ENCODE assay signal across 10 mouse cellular contexts in genomic region chr12:27338116-27338515, GRCm38 (mm10). TPM values are rescaled to one million over a fixed set of nuclear protein-coding genes. Genes with fewer than 3 reads are reported as not detected.
DNase-seq lines count a peak whose midpoint lies in the region; ATAC-seq and TF ChIP-seq lines count a peak whose summit lies in the region.
"Had no signal": no experiment of that assay in that cellular context is flagged by ENCODE, and none has a peak within 500 bp of the region (broad histone marks: within the 10 kb centered on the region; RNA-seq: fewer than 3 reads in every experiment).

No protein-coding gene starts in this region.

- 25% methylated on average over 12 of the region's 12 CpGs for WGBS in heart, embryonic 14.5 days
- WGBS in hindbrain, embryonic 11.5 days: 2% methylated on average over 12 of the region's 12 CpGs
- 3% methylated on average over 12 of the region's 12 CpGs for WGBS in midbrain, embryonic 11.5 days

- H3K4me3 ChIP-seq in heart, embryonic 14.5 days (ENCODE audit: control insufficient read depth in 1 of 2, insufficient read depth in 1 of 2, low read depth in 1 of 2, low read length in 2 of 2): peak overlapping the region in 1 of 2 experiments; percentile 85; a peak in 2 of 4 replicates
- peak overlapping the region; percentile 70; the same call in 1 of the 2 replicates for H3K4me3 ChIP-seq in cortical plate, adult 2 months (ENCODE audit: insufficient read depth, low read length)
- H3K4me3 ChIP-seq in hindbrain, embryonic 11.5 days (ENCODE audit: low read depth, low read length): peak overlapping the region; percentile 100
- H3K4me3 ChIP-seq in midbrain, embryonic 11.5 days (ENCODE audit: low read depth, low read length): peak overlapping the region; percentile 92

- no peaks in the 10 kb centered on the region for H3K9me3 ChIP-seq in heart, embryonic 14.5 days (ENCODE audit: control insufficient read depth, low read length)
- no peaks in the 10 kb centered on the region for H3K9me3 ChIP-seq in hindbrain, embryonic 11.5 days (ENCODE audit: control insufficient read depth, low read length)
- H3K9me3 ChIP-seq in midbrain, embryonic 11.5 days (ENCODE audit: control insufficient read depth, low read length): no peaks in the 10 kb centered on the region
- H3K9me3 ChIP-seq: liver, embryonic 13.5 days had no signal

- no peak for ATAC-seq in heart, embryonic 14.5 days (ENCODE audit: insufficient number of reproducible peaks, insufficient read depth, low FRiP score, low read depth)
- no peak for ATAC-seq in hindbrain, embryonic 11.5 days (ENCODE audit: low FRiP score)
- ATAC-seq in midbrain, embryonic 11.5 days (ENCODE audit: low FRiP score): no peak
- no peak for ATAC-seq in frontal cortex, adult (ENCODE audit: low TSS enrichment)
- ATAC-seq in granulocyte monocyte progenitor cell, adult 5-6 weeks (replicated peaks; ENCODE audit: poor library complexity, severe bottlenecking): no peak

- H3K4me1 ChIP-seq in heart, embryonic 14.5 days (ENCODE audit: control insufficient read depth in 2 of 2, insufficient read depth in 2 of 2, low read length in 2 of 2): peaks cover 0 to 2% of the 10 kb centered on the region in 2 experiments; a peak in 2 of 4 replicates
- no peaks in the 10 kb centered on the region for H3K4me1 ChIP-seq in cortical plate, adult 2 months (ENCODE audit: control insufficient read depth, insufficient read depth, low read length)
- peaks cover 2% of the 10 kb centered on the region; the same call in 1 of the 2 replicates for H3K4me1 ChIP-seq in hindbrain, embryonic 11.5 days (replicated peaks; ENCODE audit: control insufficient read depth, insufficient read depth, low read length)
- H3K4me1 ChIP-seq in midbrain, embryonic 11.5 days (ENCODE audit: control insufficient read depth, insufficient read depth, low read length): peaks cover 9% of the 10 kb centered on the region

- H3K4me2 ChIP-seq in heart, embryonic 14.5 days (ENCODE audit: low read length): peak overlapping the region; percentile 97
- H3K4me2 ChIP-seq in hindbrain, embryonic 11.5 days (replicated peaks; ENCODE audit: low read depth, low read length): peak overlapping the region; percentile 42
- peak overlapping the region; percentile 66 for H3K4me2 ChIP-seq in midbrain, embryonic 11.5 days

- H3K9ac ChIP-seq in heart, embryonic 14.5 days (ENCODE audit: low read length): peak overlapping the region; percentile 90
- peak overlapping the region; percentile 99 for H3K9ac ChIP-seq in hindbrain, embryonic 11.5 days (ENCODE audit: low read depth, low read length)
- H3K9ac ChIP-seq in midbrain, embryonic 11.5 days (ENCODE audit: low read length): peak overlapping the region; percentile 99

- TF ChIP-seq CTCF in cortical plate, adult 2 months (IDR thresholded peaks at IDR 0.05; ENCODE audit: extremely low read depth, insufficient read depth, low read length): no peak

- 0 out of 2 replicates have a peak, but pooled peaks cover 3% of the 10 kb centered on the region for H3K36me3 ChIP-seq in heart, embryonic 14.5 days (ENCODE audit: control insufficient read depth, insufficient read depth, low read length)
- 0 out of 2 replicates have a peak, but pooled peaks cover 4% of the 10 kb centered on the region for H3K36me3 ChIP-seq in hindbrain, embryonic 11.5 days (ENCODE audit: control insufficient read depth, insufficient read depth, low read length)
- H3K36me3 ChIP-seq in midbrain, embryonic 11.5 days (ENCODE audit: control insufficient read depth, insufficient read depth, low read length): peaks cover 12% of the 10 kb centered on the region
- H3K36me3 ChIP-seq: liver, embryonic 13.5 days had no signal

- H3K27ac ChIP-seq in heart, embryonic 14.5 days (replicated peaks in 1 of 2; ENCODE audit: control insufficient read depth in 1 of 2, insufficient read depth in 1 of 2, low read depth in 2 of 2, low read length in 2 of 2): no peak overlapping the region
- no peak overlapping the region for H3K27ac ChIP-seq in cortical plate, adult 2 months (ENCODE audit: insufficient read depth, low read length)
- H3K27ac ChIP-seq in hindbrain, embryonic 11.5 days (ENCODE audit: low read depth, low read length): peak overlapping the region; percentile 94
- peak overlapping the region; percentile 89 for H3K27ac ChIP-seq in midbrain, embryonic 11.5 days (ENCODE audit: low read depth, low read length)
- H3K27ac ChIP-seq: liver, embryonic 13.5 days had no signal

- no peak for DNase-seq in heart, adult 8-10 months (ENCODE audit: low spot score)
- peak; percentile 60 for DNase-seq in hindbrain, embryonic 11.5 days (ENCODE audit: low spot score)
- DNase-seq in midbrain, embryonic 11.5 days (ENCODE audit: low spot score, missing footprints): peak; percentile 94
- no peak for DNase-seq in gastrocnemius, postnatal 4 days (ENCODE audit: low spot score in 2 of 2)
- DNase-seq: liver, embryonic 13.5 days had no signal

- TF ChIP-seq POLR2A in cortical plate, adult 2 months (IDR thresholded peaks at IDR 0.05; ENCODE audit: extremely low read depth, insufficient read depth, low read length): no peak

- H3K27me3 ChIP-seq in heart, embryonic 14.5 days (ENCODE audit: control insufficient read depth, insufficient read depth, low read length): no peaks in the 10 kb centered on the region
- H3K27me3 ChIP-seq in hindbrain, embryonic 11.5 days (ENCODE audit: control insufficient read depth, insufficient read depth, low read length): no peaks in the 10 kb centered on the region
- no peaks in the 10 kb centered on the region for H3K27me3 ChIP-seq in midbrain, embryonic 11.5 days (ENCODE audit: control insufficient read depth, insufficient read depth, low read length)
- H3K27me3 ChIP-seq: CH12.LX had no signal

RNA-seq across cellular contexts. Expression of gene Sox11, which starts 4.3 kb away (rescaled TPM):
- 17.6 and 19.2 TPM in 2 replicates for polyA plus RNA-seq in heart, embryonic 14.5 days (2014; fragmentation: Nextera tagmentation; extraction: Ambion mirVana)
- under 1 TPM in 3 of 4 experiments, not detected in 1; 0.03 TPM for total RNA-seq in heart, adult 8-10 months (2022)
- polyA plus RNA-seq in cortical plate, adult 2 months (2012; rRNA removed): 5.3 and 5.8 TPM in 2 replicates
- polyA plus RNA-seq in hindbrain, embryonic 11.5 days (2014; fragmentation: Nextera tagmentation; extraction: Ambion mirVana): 728 and 786 TPM in 2 replicates
- polyA plus RNA-seq in midbrain, embryonic 11.5 days (2014; fragmentation: Nextera tagmentation; extraction: Ambion mirVana): 618 and 725 TPM in 2 replicates
- 10 to 100 TPM; 10.6 to 12.0 TPM for total RNA-seq in gastrocnemius, postnatal 4 days (2021)
- total RNA-seq in granulocyte monocyte progenitor cell, adult 5-6 weeks (2014; fragmentation: Nextera tagmentation): not detected in 2 replicates
- not detected in 2 replicates for total RNA-seq in granulocyte monocyte progenitor cell, adult 5-6 weeks (2017)
- total RNA-seq: CH12.LX had no signal

Comparison
In these comparisons a context has a peak if more than half of its experiments do, and no peak if none do; other contexts are left out.
1. H3K27ac ChIP-seq: peak in hindbrain, embryonic 11.5 days (single experiment) and midbrain, embryonic 11.5 days (single experiment); none in heart, embryonic 14.5 days (0 of 2) and cortical plate, adult 2 months (single experiment).
2. H3K4me2 ChIP-seq: peak in every context shown above with its lines; median percentile 97 in heart, embryonic 14.5 days; 66 in midbrain, embryonic 11.5 days; 42 in hindbrain, embryonic 11.5 days.
3. DNase-seq: peak in hindbrain, embryonic 11.5 days (single experiment) and midbrain, embryonic 11.5 days (single experiment); none in heart, adult 8-10 months (single experiment) and gastrocnemius, postnatal 4 days (0 of 2).
4. RNA of gene Sox11, which starts 4.3 kb away (polyA plus RNA-seq): 728 to 786 TPM in hindbrain, embryonic 11.5 days and 618 to 725 TPM in midbrain, embryonic 11.5 days; 17.6 to 19.2 TPM in heart, embryonic 14.5 days and 5.3 to 5.8 TPM in cortical plate, adult 2 months; every median in the first group is over 10 times any median in the second.
5. Peak in every context shown above with its lines, with median percentiles within 50 percentile points of each other: H3K9ac ChIP-seq.